Mouse (Mus musculus) lung, embryonic 15.5 days (tissue): Measurements from ENCODE around the gene Sash3. TPM values are rescaled to one million over a fixed set of nuclear protein-coding genes. Genes with fewer than 3 reads are reported as not detected.

ENCODE experiments used
- ATAC-seq: fragments of 200-750 bp; cut with Nextera tagmentation; 2 replicates; pipeline ENCODE4 v1.8.0; 2017; ENCODE audit warnings: moderate number of reproducible peaks, borderline replicate concordance; ENCODE audit not compliant: low FRiP score, low TSS enrichment; ENCODE audit errors: extremely low read depth
- H3K27ac ChIP-seq: fragments of 300-500 bp; sonication (generic); 2 replicates; pipeline ENCODE4 v1.5.1; 2015; ENCODE audit warnings: moderate library complexity, mild to moderate bottlenecking, inconsistent platforms
- H3K27me3 ChIP-seq: fragments of 300-500 bp; sonication (generic); 2 replicates; pipeline ENCODE4 v1.6.1; 2015; ENCODE audit warnings: inconsistent platforms
- H3K36me3 ChIP-seq: fragments of 300-500 bp; sonication (generic); 2 replicates; pipeline ENCODE4 v1.6.1; 2015; ENCODE audit warnings: inconsistent platforms
- H3K4me1 ChIP-seq: fragments of 300-500 bp; sonication (generic); 2 replicates; pipeline ENCODE4 v1.6.1; 2015; ENCODE audit warnings: inconsistent platforms
- H3K4me2 ChIP-seq: fragments of 300-500 bp; sonication (generic); 2 replicates; pipeline ENCODE4 v1.6.1; 2015; ENCODE audit warnings: inconsistent platforms, mild to moderate bottlenecking, moderate library complexity
- H3K4me3 ChIP-seq: fragments of 300-500 bp; sonication (generic); 2 replicates; pipeline ENCODE4 v1.5.1; 2015; ENCODE audit warnings: mild to moderate bottlenecking, inconsistent platforms
- H3K9ac ChIP-seq: fragments of 300-500 bp; sonication (generic); 2 replicates; pipeline ENCODE4 v1.6.1; 2015; ENCODE audit warnings: inconsistent platforms
- H3K9me3 ChIP-seq: fragments of 300-500 bp; sonication (generic); 2 replicates; pipeline ENCODE4 v1.6.1; 2016; ENCODE audit warnings: inconsistent platforms
- WGBS: fragments of 180-500 bp; shearing (Covaris S2); methylation state at CpG from one replicate; pipeline ENCODE4 v1.1.7; 2015; 5-methylcytosine and 5-hydroxymethylcytosine counted together
- polyA plus RNA-seq: library from polyadenylated mRNA; unstranded; fragments of >200 nt; fragmentation: Nextera tagmentation; extraction: Ambion mirVana; gene quantifications from 2 replicates; pipeline ENCODE4 v1.2.1, GENCODE M21; 2015

Sash3 gene
- polyA plus RNA-seq, 1 experiment from 2014 or later: 7.2 TPM

- Histone ChIP-seq H3K36me3 (no peaks in the 10 kb centered on the region), H3K4me2 (no peak overlapping the region), H3K4me3 (no peak overlapping the region), H3K27me3 (no peaks in the 10 kb centered on the region), H3K27ac (no peak overlapping the region), H3K9ac (no peak overlapping the region), H3K4me1 (no peaks in the 10 kb centered on the region), H3K9me3 (no peaks in the 10 kb centered on the region)
- no peak for ATAC-seq
- 66% methylated on average over 6 of the region's 6 CpGs for WGBS
Observed at GRCm38 (mm10) chrX:48126903-48127476, 19.2 kb upstream of the Sash3 start.

- Histone ChIP-seq H3K36me3 (no peaks in the 10 kb centered on the region), H3K4me1 (no peaks in the 10 kb centered on the region), H3K27ac (no peak overlapping the region), H3K9ac (no peak overlapping the region), H3K4me2 (no peak overlapping the region), H3K27me3 (no peaks in the 10 kb centered on the region), H3K9me3 (no peaks in the 10 kb centered on the region), H3K4me3 (no peak overlapping the region)
- 71% methylated on average over 6 of the region's 6 CpGs for WGBS
- no peak for ATAC-seq
Observed at GRCm38 (mm10) chrX:48127502-48128218, 18.6 kb upstream of the Sash3 start.

GRCm38 (mm10) chrX:48129167-48129566, 17.1 kb upstream of the Sash3 start:
- no peaks in the 10 kb centered on the region for H3K9me3 ChIP-seq
- no peak overlapping the region for H3K9ac ChIP-seq
- H3K4me2 ChIP-seq: no peak overlapping the region
- no peak overlapping the region for H3K4me3 ChIP-seq
- H3K27ac ChIP-seq: no peak overlapping the region
- no peaks in the 10 kb centered on the region for H3K27me3 ChIP-seq
- no peak for ATAC-seq
- H3K36me3 ChIP-seq: no peaks in the 10 kb centered on the region
- WGBS: 54% methylated on average over 1 of the region's 1 CpGs
- H3K4me1 ChIP-seq: no peaks in the 10 kb centered on the region

- Histone ChIP-seq H3K36me3 (no peaks in the 10 kb centered on the region), H3K4me1 (peaks cover 7% of the 10 kb centered on the region; the same call in 1 of the 2 replicates), H3K27me3 (no peaks in the 10 kb centered on the region), H3K9ac (no peak overlapping the region), H3K9me3 (no peaks in the 10 kb centered on the region), H3K4me2 (no peak overlapping the region), H3K4me3 (no peak overlapping the region), H3K27ac (no peak overlapping the region)
- WGBS: 79% methylated on average over 4 of the region's 4 CpGs
- no peak for ATAC-seq
Observed at GRCm38 (mm10) chrX:48136935-48137334, 9.3 kb upstream of the Sash3 start.

GRCm38 (mm10) chrX:48138011-48138410, 8.2 kb upstream of the Sash3 start:
- ATAC-seq: no peak
- no peaks in the 10 kb centered on the region for H3K36me3 ChIP-seq
- no peaks in the 10 kb centered on the region for H3K9me3 ChIP-seq
- H3K4me3 ChIP-seq: no peak overlapping the region
- no peaks in the 10 kb centered on the region for H3K27me3 ChIP-seq
- no peak overlapping the region for H3K9ac ChIP-seq
- WGBS: 60% methylated on average over 6 of the region's 6 CpGs
- H3K4me1 ChIP-seq: peaks cover 7% of the 10 kb centered on the region; the same call in 1 of the 2 replicates
- H3K27ac ChIP-seq: no peak overlapping the region
- no peak overlapping the region for H3K4me2 ChIP-seq

- Histone ChIP-seq H3K4me3 (no peak overlapping the region), H3K27ac (0 out of 2 replicates have a peak overlapping the region, but pooled peaks have one; percentile 24), H3K36me3 (no peaks in the 10 kb centered on the region), H3K9me3 (no peaks in the 10 kb centered on the region), H3K9ac (no peak overlapping the region), H3K4me2 (no peak overlapping the region), H3K4me1 (peaks cover 7% of the 10 kb centered on the region; the same call in 1 of the 2 replicates), H3K27me3 (no peaks in the 10 kb centered on the region)
- 42% methylated on average over 7 of the region's 7 CpGs for WGBS
- ATAC-seq: no peak
Observed at GRCm38 (mm10) chrX:48138539-48139275, 7.5 kb upstream of the Sash3 start.

GRCm38 (mm10) chrX:48139368-48140285, 6.6 kb upstream of the Sash3 start:
- Histone ChIP-seq H3K9me3 (no peaks in the 10 kb centered on the region), H3K36me3 (no peaks in the 10 kb centered on the region), H3K27me3 (no peaks in the 10 kb centered on the region), H3K27ac (0 out of 2 replicates have a peak overlapping the region, but pooled peaks have one; percentile 24), H3K9ac (no peak overlapping the region), H3K4me3 (no peak overlapping the region), H3K4me1 (peaks cover 7% of the 10 kb centered on the region; the same call in 1 of the 2 replicates), H3K4me2 (no peak overlapping the region)
- no peak for ATAC-seq
- 53% methylated on average over 14 of the region's 14 CpGs for WGBS

- no peak overlapping the region for H3K27ac ChIP-seq
- no peak overlapping the region for H3K4me2 ChIP-seq
- H3K27me3 ChIP-seq: no peaks in the 10 kb centered on the region
- H3K36me3 ChIP-seq: no peaks in the 10 kb centered on the region
- no peak overlapping the region for H3K9ac ChIP-seq
- 28% methylated on average over 3 of the region's 3 CpGs for WGBS
- H3K9me3 ChIP-seq: no peaks in the 10 kb centered on the region
- peaks cover 7% of the 10 kb centered on the region; the same call in 1 of the 2 replicates for H3K4me1 ChIP-seq
- H3K4me3 ChIP-seq: no peak overlapping the region
- ATAC-seq: no peak; the same call in 1 of the 2 replicates
Observed at GRCm38 (mm10) chrX:48140286-48140877, 5.9 kb upstream of the Sash3 start.

- Histone ChIP-seq H3K4me3 (no peak overlapping the region), H3K27ac (no peak overlapping the region), H3K4me1 (peaks cover 7% of the 10 kb centered on the region; the same call in 1 of the 2 replicates), H3K27me3 (no peaks in the 10 kb centered on the region), H3K9me3 (no peaks in the 10 kb centered on the region), H3K9ac (no peak overlapping the region), H3K4me2 (no peak overlapping the region), H3K36me3 (no peaks in the 10 kb centered on the region)
- ATAC-seq: no peak
- 72% methylated on average over 6 of the region's 6 CpGs for WGBS
Observed at GRCm38 (mm10) chrX:48141481-48141880, 4.8 kb upstream of the Sash3 start.

- H3K4me1 ChIP-seq: peaks cover 7% of the 10 kb centered on the region; the same call in 1 of the 2 replicates
- 42% methylated on average over 26 of the region's 26 CpGs for WGBS
- ATAC-seq: no peak; the same call in 1 of the 2 replicates
- H3K9me3 ChIP-seq: no peaks in the 10 kb centered on the region
- H3K9ac ChIP-seq: no peak overlapping the region
- peak overlapping the region; percentile 47 for H3K4me2 ChIP-seq
- peak overlapping the region; percentile 28 for H3K4me3 ChIP-seq
- no peak overlapping the region; the same call in 1 of the 2 replicates for H3K27ac ChIP-seq
- H3K36me3 ChIP-seq: no peaks in the 10 kb centered on the region
- H3K27me3 ChIP-seq: no peaks in the 10 kb centered on the region
Observed at GRCm38 (mm10) chrX:48143415-48144335, 2.6 kb upstream of the Sash3 start.
